Comparison of ENCODE assay signal across 28 mouse cellular contexts in the genomic region with DNA sequence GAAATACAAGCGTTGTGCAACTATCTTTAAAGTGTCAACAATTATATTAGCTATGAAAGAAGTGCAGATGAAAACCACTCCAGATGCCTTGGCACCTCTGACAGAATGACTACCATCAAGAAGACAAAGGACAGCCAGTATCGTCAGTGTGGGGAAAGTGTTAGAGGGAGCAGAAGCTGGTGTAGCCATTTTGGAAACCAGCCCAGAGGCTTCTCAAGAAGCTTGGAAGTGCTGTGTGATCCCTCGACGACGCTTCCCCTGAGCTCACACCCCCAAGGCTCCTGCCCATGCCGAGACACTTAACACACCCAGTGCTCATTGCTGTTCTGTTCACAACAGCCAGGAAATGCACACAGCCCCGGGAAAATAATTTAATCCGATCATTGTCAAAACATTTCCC.
A peak's percentile ranks its signal among the peaks of the same experiment; 100 is the strongest.
DNase-seq lines count a peak whose midpoint lies in the region; ATAC-seq and TF ChIP-seq lines count a peak whose summit lies in the region.
"Had no signal": no experiment of that assay in that cellular context is flagged by ENCODE, and none has a peak within 500 bp of the region (broad histone marks: within the 10 kb centered on the region; RNA-seq: fewer than 3 reads in every experiment).

No protein-coding gene starts in this region.

- H3K4me2 ChIP-seq in forebrain, embryonic 14.5 days (ENCODE audit: low read length) = no peak overlapping the region
- H3K4me2 ChIP-seq in forebrain, embryonic 11.5 days (ENCODE audit: low read depth, low read length, severe bottlenecking) = no peak overlapping the region
- H3K4me2 ChIP-seq in kidney, embryonic 15.5 days = 0 out of 2 replicates have a peak overlapping the region, but pooled peaks have one; percentile 12
- no peak overlapping the region for H3K4me2 ChIP-seq in lung, postnatal 0 days (replicated peaks; ENCODE audit: low read depth, low read length)
- H3K4me2 ChIP-seq: embryonic facial prominence, embryonic 13.5 days; forebrain, embryonic 13.5 days; hindbrain, embryonic 13.5 days had no signal

- H3K9ac ChIP-seq in forebrain, embryonic 14.5 days (ENCODE audit: low read length) = no peak overlapping the region
- no peak overlapping the region for H3K9ac ChIP-seq in forebrain, embryonic 11.5 days (ENCODE audit: low read length)
- no peak overlapping the region for H3K9ac ChIP-seq in kidney, embryonic 15.5 days
- no peak overlapping the region for H3K9ac ChIP-seq in lung, postnatal 0 days (replicated peaks; ENCODE audit: low read depth)
- H3K9ac ChIP-seq: embryonic facial prominence, embryonic 13.5 days; forebrain, embryonic 13.5 days; forebrain, postnatal 0 days; hindbrain, embryonic 13.5 days had no signal

- no peak for TF ChIP-seq EP300 in lung, postnatal 0 days (IDR thresholded peaks at IDR 0.05)

- no peaks in the 10 kb centered on the region for H3K27me3 ChIP-seq in forebrain, embryonic 14.5 days (replicated peaks; ENCODE audit: control insufficient read depth, insufficient read depth, low read length)
- no peaks in the 10 kb centered on the region for H3K27me3 ChIP-seq in forebrain, embryonic 11.5 days (ENCODE audit: control insufficient read depth, insufficient read depth, low read length)
- no peaks in the 10 kb centered on the region for H3K27me3 ChIP-seq in kidney, embryonic 15.5 days
- H3K27me3 ChIP-seq in lung, postnatal 0 days (replicated peaks; ENCODE audit: insufficient read depth, low read length) = no peaks in the 10 kb centered on the region
- H3K27me3 ChIP-seq: embryonic facial prominence, embryonic 13.5 days; forebrain, embryonic 13.5 days; hindbrain, embryonic 13.5 days had no signal

- H3K9me3 ChIP-seq in forebrain, embryonic 14.5 days (replicated peaks; ENCODE audit: control insufficient read depth, low read length) = no peaks in the 10 kb centered on the region
- H3K9me3 ChIP-seq in forebrain, embryonic 11.5 days (ENCODE audit: control insufficient read depth, low read length) = no peaks in the 10 kb centered on the region
- H3K9me3 ChIP-seq in kidney, embryonic 15.5 days (replicated peaks) = 0 out of 2 replicates have a peak, but pooled peaks cover 3% of the 10 kb centered on the region
- no peaks in the 10 kb centered on the region for H3K9me3 ChIP-seq in lung, postnatal 0 days (ENCODE audit: low read length)
- H3K9me3 ChIP-seq: embryonic facial prominence, embryonic 10.5 days; embryonic facial prominence, embryonic 13.5 days; forebrain, embryonic 13.5 days; hindbrain, embryonic 10.5 days; hindbrain, embryonic 13.5 days had no signal

- DNase-seq in forebrain, embryonic 14.5 days (ENCODE audit: low spot score) = peak; percentile 59
- no peak for DNase-seq in forebrain, embryonic 11.5 days (ENCODE audit: low spot score)
- DNase-seq in kidney, postnatal 4 days = no peak
- DNase-seq in lung, postnatal 0 days (ENCODE audit: low spot score) = peak; percentile 61
- no peak for DNase-seq in lung, postnatal 4 days
- peak; percentile 64 for DNase-seq in adipocyte (ENCODE audit: low spot score)
- DNase-seq in adrenal gland, adult 2 months = no peak
- DNase-seq: adrenal gland, postnatal 14 days; cerebellum, adult 11-12 months; cerebellum, adult 8-10 months; cerebellum, postnatal 10 days; cerebellum, postnatal 36 days; embryo, embryonic 11 days; forebrain, postnatal 0 days; gastrocnemius, adult 2 months; gastrocnemius, postnatal 14 days; heart, adult 11 months; heart, postnatal 10 days; heart, postnatal 36 days had no signal

- TF ChIP-seq CTCF in lung, postnatal 0 days (IDR thresholded peaks at IDR 0.05) = no peak

- 41% methylated on average over 8 of the region's 8 CpGs for WGBS in forebrain, embryonic 14.5 days
- WGBS in forebrain, embryonic 11.5 days = 82% methylated on average over 8 of the region's 8 CpGs
- WGBS in kidney, embryonic 15.5 days = 54% methylated on average over 8 of the region's 8 CpGs
- 38% methylated on average over 8 of the region's 8 CpGs for WGBS in lung, postnatal 0 days

- no peak overlapping the region for H3K27ac ChIP-seq in forebrain, embryonic 14.5 days (ENCODE audit: low read depth, low read length)
- H3K27ac ChIP-seq in forebrain, embryonic 11.5 days (ENCODE audit: low read depth, low read length) = no peak overlapping the region
- H3K27ac ChIP-seq in kidney, embryonic 15.5 days = no peak overlapping the region
- no peak overlapping the region for H3K27ac ChIP-seq in lung, postnatal 0 days (ENCODE audit: low read length)
- H3K27ac ChIP-seq: embryonic facial prominence, embryonic 10.5 days; embryonic facial prominence, embryonic 13.5 days; forebrain, embryonic 13.5 days; gastrocnemius, adult 2 months; hindbrain, embryonic 10.5 days; hindbrain, embryonic 13.5 days had no signal

- peaks cover 11% of the 10 kb centered on the region for H3K4me1 ChIP-seq in forebrain, embryonic 14.5 days (ENCODE audit: control insufficient read depth, insufficient read depth, low read length)
- 0 out of 2 replicates have a peak, but pooled peaks cover 2% of the 10 kb centered on the region for H3K4me1 ChIP-seq in forebrain, embryonic 11.5 days (replicated peaks; ENCODE audit: control insufficient read depth, insufficient read depth, low read length)
- no peaks in the 10 kb centered on the region for H3K4me1 ChIP-seq in kidney, embryonic 15.5 days
- H3K4me1 ChIP-seq in lung, postnatal 0 days (ENCODE audit: insufficient read depth, low read depth, low read length) = no peaks in the 10 kb centered on the region
- H3K4me1 ChIP-seq: hindbrain, embryonic 13.5 days had no signal

- H3K4me3 ChIP-seq in forebrain, embryonic 14.5 days (ENCODE audit: low read depth, low read length) = no peak overlapping the region
- H3K4me3 ChIP-seq in forebrain, embryonic 11.5 days (ENCODE audit: low read depth, low read length) = no peak overlapping the region
- H3K4me3 ChIP-seq in kidney, embryonic 15.5 days (replicated peaks) = no peak overlapping the region
- H3K4me3 ChIP-seq in lung, postnatal 0 days (ENCODE audit: low read depth, low read length) = no peak overlapping the region
- H3K4me3 ChIP-seq: embryonic facial prominence, embryonic 10.5 days; embryonic facial prominence, embryonic 13.5 days; erythroblast, embryonic 14.5 days; forebrain, embryonic 13.5 days; gastrocnemius, adult 2 months; hindbrain, embryonic 10.5 days; hindbrain, embryonic 13.5 days had no signal

- no peaks in the 10 kb centered on the region for H3K36me3 ChIP-seq in forebrain, embryonic 14.5 days (ENCODE audit: control insufficient read depth, insufficient read depth, low read length)
- H3K36me3 ChIP-seq in forebrain, embryonic 11.5 days (ENCODE audit: control insufficient read depth, insufficient read depth, low read length) = no peaks in the 10 kb centered on the region
- no peaks in the 10 kb centered on the region for H3K36me3 ChIP-seq in kidney, embryonic 15.5 days
- H3K36me3 ChIP-seq in lung, postnatal 0 days (ENCODE audit: insufficient read depth, low read length) = no peaks in the 10 kb centered on the region
- H3K36me3 ChIP-seq: embryonic facial prominence, embryonic 10.5 days; embryonic facial prominence, embryonic 13.5 days; hindbrain, embryonic 10.5 days; hindbrain, embryonic 13.5 days had no signal

- no peak for ATAC-seq in forebrain, embryonic 14.5 days
- no peak for ATAC-seq in forebrain, embryonic 11.5 days (replicated peaks; ENCODE audit: low FRiP score)
- no peak for ATAC-seq in kidney, embryonic 15.5 days (replicated peaks; ENCODE audit: low FRiP score)
- no peak; the same call in 1 of the 2 replicates for ATAC-seq in lung, postnatal 0 days
- ATAC-seq: activated CD4-positive, CD25-positive, alpha-beta regulatory T cell, adult 4 months; forebrain, embryonic 13.5 days; forebrain, postnatal 0 days; hindbrain, embryonic 16.5 days had no signal

Comparison
In these comparisons a context has a peak if more than half of its experiments do, and no peak if none do; other contexts are left out.
1. DNase-seq: peak in forebrain, embryonic 14.5 days (single experiment), lung, postnatal 0 days (single experiment) and adipocyte (single experiment); none in forebrain, embryonic 11.5 days (single experiment), kidney, postnatal 4 days (0 of 2), lung, postnatal 4 days (0 of 2) and adrenal gland, adult 2 months (single experiment).